Mouse (Mus musculus) forebrain, embryonic 14.5 days (tissue): ENCODE results near the gene Prdm12. TPM values are rescaled to one million over a fixed set of nuclear protein-coding genes. Genes with fewer than 3 reads are reported as not detected.
A peak's percentile ranks its signal among the peaks of the same experiment; 100 is the strongest.

ENCODE experiments used
- ATAC-seq: fragments of 200-750 bp; cut with Nextera tagmentation; 2 replicates; pipeline ENCODE4 v1.8.0; 2017; ENCODE audit warnings: mild to moderate bottlenecking, moderate library complexity
- DNase-seq: peaks from one replicate; pipeline ENCODE4 v3.0.0-alpha.2; 2015; ENCODE audit warnings: low spot score
- H3K27ac ChIP-seq: fragments of 300-500 bp; sonication (generic); 2 replicates; pipeline ENCODE4 v1.5.1; 2014; ENCODE audit warnings: low read depth, mild to moderate bottlenecking, control low read depth, low read length, moderate library complexity
- H3K27me3 ChIP-seq: fragments of 300-500 bp; sonication (generic); replicated peaks from 2 replicates; pipeline ENCODE4 v1.6.1; 2014; ENCODE audit warnings: low read length, control low read depth, mixed read lengths; ENCODE audit not compliant: control insufficient read depth, insufficient read depth
- H3K36me3 ChIP-seq: fragments of 300-500 bp; sonication (generic); 2 replicates; pipeline ENCODE4 v1.6.1; 2014; ENCODE audit warnings: low read length, control low read depth; ENCODE audit not compliant: control insufficient read depth, insufficient read depth
- H3K4me1 ChIP-seq: fragments of 300-500 bp; sonication (generic); 2 replicates; pipeline ENCODE4 v1.6.1; 2014; ENCODE audit warnings: antibody characterized with exemption, low read length, control low read depth; ENCODE audit not compliant: control insufficient read depth, insufficient read depth
- H3K4me2 ChIP-seq: fragments of 300-500 bp; sonication (generic); 2 replicates; pipeline ENCODE4 v1.6.1; 2014; ENCODE audit warnings: mild to moderate bottlenecking, control low read depth, low read length
- H3K4me3 ChIP-seq: fragments of 300-500 bp; sonication (generic); 2 replicates; pipeline ENCODE4 v1.5.1; 2014; ENCODE audit warnings: low read depth, low read length, control low read depth
- H3K9ac ChIP-seq: fragments of 300-500 bp; sonication (generic); 2 replicates; pipeline ENCODE4 v1.6.1; 2014; ENCODE audit warnings: mild to moderate bottlenecking, low read length, control low read depth, moderate library complexity
- H3K9me3 ChIP-seq: fragments of 300-500 bp; sonication (generic); replicated peaks from 2 replicates; pipeline ENCODE4 v1.6.1; 2016; ENCODE audit warnings: low read length, control low read depth, mixed read lengths; ENCODE audit not compliant: control insufficient read depth
- WGBS: fragments of 180-500 bp; shearing (Covaris S2); extraction: QIAGEN DNeasy Blood & Tissue Kit; methylation state at CpG from one replicate; pipeline ENCODE4 v1.1.7; 2014; 5-methylcytosine and 5-hydroxymethylcytosine counted together
- microRNA-seq: library from miRNA; unstranded; fragments of <30 nt; microRNA quantifications from one replicate; pipeline ENCODE4, GENCODE M21; 2016
- polyA plus RNA-seq: library from polyadenylated mRNA; unstranded; fragments of >200 nt; fragmentation: Nextera tagmentation; extraction: Ambion mirVana; gene quantifications from 2 replicates; pipeline ENCODE4 v1.2.1, GENCODE M21; 2014

Gene Prdm12
- polyA plus RNA-seq, 1 experiment from 2014 or later = 0.83 TPM

GRCm38 (mm10) chr2:31688074-31688925 lies 48.5 kb downstream of the Prdm12 start, which contains the start of gene Abl1:
Gene Abl1 (plus strand): TSS chr2:31688376.
- peak; percentile 100 for ATAC-seq
- peak; percentile 99 for DNase-seq
- Histone ChIP-seq H3K4me1 (peaks cover 20% of the 10 kb centered on the region), H3K27ac (peak within 1 kb of the TSS; percentile 93), H3K4me3 (peak within 1 kb of the TSS; percentile 85), H3K9ac (peak within 1 kb of the TSS; percentile 94), H3K27me3 (no peaks in the 10 kb centered on the region), H3K9me3 (no peaks in the 10 kb centered on the region), H3K4me2 (peak within 1 kb of the TSS; percentile 94), H3K36me3 (no peaks in the 10 kb centered on the region)
- under 1% methylated on average over 64 of the region's 64 CpGs for WGBS

- H3K36me3 ChIP-seq = no peaks in the 10 kb centered on the region
- H3K27me3 ChIP-seq = no peaks in the 10 kb centered on the region
- DNase-seq (no peak), ATAC-seq (no peak)
- WGBS = under 1% methylated on average over 12 of the region's 12 CpGs
- no peak overlapping the region for H3K27ac ChIP-seq
- peak overlapping the region; percentile 94 for H3K4me2 ChIP-seq
- H3K9ac ChIP-seq = peak overlapping the region; percentile 94
- H3K9me3 ChIP-seq = no peaks in the 10 kb centered on the region
- H3K4me1 ChIP-seq = peaks cover 20% of the 10 kb centered on the region
- H3K4me3 ChIP-seq = peak overlapping the region; percentile 85
These were observed 49.2 kb downstream of the Prdm12 start for GRCm38 (mm10) chr2:31689045-31689444.

DNA sequence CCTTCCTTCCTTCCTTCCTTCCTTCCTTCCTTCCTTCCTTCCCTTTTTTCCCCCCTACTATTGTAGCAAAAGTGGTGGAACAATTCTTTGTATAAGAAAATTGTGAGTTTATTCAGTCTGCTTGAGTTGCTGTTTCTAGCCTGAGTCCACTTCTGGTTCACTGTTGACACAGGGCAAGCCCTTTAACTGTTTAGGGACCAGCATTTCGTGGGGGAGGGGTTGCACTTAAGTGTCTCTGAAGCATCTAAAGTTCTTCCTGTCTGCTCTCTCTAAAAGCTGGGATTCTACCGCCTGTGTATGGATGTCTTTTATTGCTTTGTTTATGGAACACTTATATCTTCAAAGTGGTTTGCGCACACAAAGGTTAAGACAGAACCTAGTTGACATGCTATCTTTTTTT lies 50.2 kb downstream of the Prdm12 start:
- DNase-seq = no peak
- H3K9ac ChIP-seq = peak overlapping the region; percentile 94; the same call in 1 of the 2 replicates
- no peaks in the 10 kb centered on the region for H3K27me3 ChIP-seq
- H3K36me3 ChIP-seq = no peaks in the 10 kb centered on the region
- H3K9me3 ChIP-seq = no peaks in the 10 kb centered on the region
- H3K4me3 ChIP-seq = peak overlapping the region; percentile 85
- no peak overlapping the region for H3K27ac ChIP-seq
- peaks cover 20% of the 10 kb centered on the region for H3K4me1 ChIP-seq
- no peak for ATAC-seq
- H3K4me2 ChIP-seq = peak overlapping the region; percentile 94
- WGBS = 60% methylated on average over 3 of the region's 3 CpGs

DNA sequence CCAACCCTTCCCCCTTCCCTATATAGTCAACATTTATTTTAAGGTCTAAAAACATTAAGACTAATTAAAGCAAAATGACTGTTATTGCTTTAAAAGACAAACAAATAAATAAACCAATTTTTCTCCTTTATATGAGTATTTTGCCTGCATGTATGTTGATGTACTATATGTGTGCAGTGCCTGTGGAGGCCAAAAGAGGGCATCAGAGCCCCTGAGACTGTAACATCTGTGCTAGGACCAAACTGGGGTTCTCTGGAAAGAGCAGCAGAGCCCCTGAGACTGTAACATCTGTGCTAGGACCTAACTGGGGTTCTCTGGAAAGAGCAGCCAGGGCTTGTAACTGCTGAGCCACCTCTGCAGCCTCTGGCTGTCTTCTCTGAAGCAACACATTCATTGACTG lies 58.4 kb downstream of the Prdm12 start:
- ATAC-seq (no peak), DNase-seq (no peak)
- no peak overlapping the region for H3K4me2 ChIP-seq
- H3K9me3 ChIP-seq = no peaks in the 10 kb centered on the region
- H3K9ac ChIP-seq = no peak overlapping the region
- H3K27ac ChIP-seq = no peak overlapping the region
- no peak overlapping the region for H3K4me3 ChIP-seq
- peaks cover 17% of the 10 kb centered on the region for H3K36me3 ChIP-seq
- no peaks in the 10 kb centered on the region for H3K27me3 ChIP-seq
- H3K4me1 ChIP-seq = no peaks in the 10 kb centered on the region

DNA sequence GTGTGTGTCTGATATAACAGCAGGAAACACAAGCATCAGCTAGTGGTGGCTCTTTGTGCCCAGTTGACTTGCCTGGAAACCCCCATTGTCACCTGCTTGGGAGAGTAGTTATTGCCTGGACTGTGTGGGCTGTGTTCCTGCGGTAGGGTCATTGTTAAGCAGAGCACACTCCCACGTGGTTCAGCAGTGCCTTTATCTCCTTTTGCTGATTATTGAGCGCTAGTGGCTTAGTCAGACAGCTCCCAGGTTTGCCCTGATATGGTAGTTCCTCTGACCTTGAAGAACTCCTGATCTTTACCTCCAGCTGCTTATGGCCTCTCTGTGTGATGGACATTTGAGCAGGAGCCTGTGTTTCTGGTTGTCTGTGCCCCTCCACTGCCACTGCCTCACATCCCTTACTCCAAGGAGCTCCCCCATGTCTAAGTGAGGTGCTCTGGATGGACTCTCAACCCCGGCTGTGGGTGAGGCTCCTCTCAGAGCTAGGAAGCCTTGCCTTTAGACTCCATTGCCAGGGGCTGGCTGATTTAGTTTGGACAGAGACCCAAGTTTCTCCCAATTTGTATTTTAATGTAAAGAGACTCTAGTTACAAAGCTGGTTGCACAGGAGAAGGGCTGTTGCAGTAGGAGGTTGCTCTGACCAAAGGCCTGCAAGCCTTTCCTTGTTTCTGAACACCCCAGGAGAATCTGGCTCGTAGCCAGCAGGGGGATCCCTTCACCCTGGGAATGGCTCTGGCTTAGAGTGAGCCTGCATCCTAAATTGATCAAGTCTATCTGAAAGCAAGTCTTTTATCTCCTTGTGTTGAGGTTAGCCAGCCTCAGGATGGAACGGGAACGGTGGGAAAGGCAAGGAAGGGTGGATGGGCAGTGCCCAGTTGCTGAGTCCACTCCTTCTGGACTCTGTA lies 61.0 kb downstream of the Prdm12 start:
- Histone ChIP-seq H3K27ac (no peak overlapping the region), H3K27me3 (no peaks in the 10 kb centered on the region), H3K4me3 (no peak overlapping the region), H3K36me3 (peaks cover 15% of the 10 kb centered on the region), H3K4me1 (no peaks in the 10 kb centered on the region), H3K9me3 (no peaks in the 10 kb centered on the region), H3K9ac (no peak overlapping the region), H3K4me2 (no peak overlapping the region)
- ATAC-seq (no peak), DNase-seq (peak; percentile 44)
- 49% methylated on average over 7 of the region's 7 CpGs for WGBS

DNA sequence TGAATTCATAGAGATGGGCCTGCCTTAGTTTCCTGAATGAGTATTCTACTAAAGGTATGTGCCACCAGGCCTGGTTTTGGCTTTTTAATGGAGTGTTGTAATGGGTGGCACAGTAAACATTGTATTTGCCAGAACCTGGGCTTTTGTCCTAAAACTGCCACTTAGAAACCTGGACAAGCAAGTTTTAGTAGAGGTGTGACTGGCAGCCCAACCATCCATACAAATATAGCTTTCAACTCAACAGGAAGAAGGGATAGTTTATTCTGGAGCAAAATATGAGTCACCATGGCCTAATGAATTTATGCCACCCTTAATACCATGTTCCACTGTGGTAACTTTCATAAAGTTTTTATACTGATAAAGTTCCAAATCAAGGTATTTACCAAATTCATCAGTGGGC lies 63.4 kb downstream of the Prdm12 start:
- Histone ChIP-seq H3K9me3 (no peaks in the 10 kb centered on the region), H3K27ac (no peak overlapping the region), H3K4me2 (no peak overlapping the region), H3K27me3 (no peaks in the 10 kb centered on the region), H3K9ac (no peak overlapping the region), H3K4me1 (no peaks in the 10 kb centered on the region), H3K4me3 (no peak overlapping the region), H3K36me3 (peaks cover 5% of the 10 kb centered on the region; the same call in 1 of the 2 replicates)
- no peak for ATAC-seq
- no peak for DNase-seq

Small RNA genes lying within 50 kb of the gene (microRNA-seq; reads per million reads assigned to microRNA genes)
- gene Mir6998 = 1.6 reads per million, percentile 6 among the genes with 10 or more reads in this experiment

Other genes with a start within 250 kb of the Prdm12 start
- 6.3 and 6.9 TPM in 2 replicates for gene Ass1, start 169.8 kb upstream of the Prdm12 start, polyA plus RNA-seq
- 51.2 and 56.6 TPM in 2 replicates for gene Fubp3, start 67.4 kb upstream of the Prdm12 start, polyA plus RNA-seq
- 32.0 and 33.4 TPM in 2 replicates for gene Exosc2, start 30.7 kb downstream of the Prdm12 start, polyA plus RNA-seq
- 19.6 and 22.9 TPM in 2 replicates for gene Abl1, start 48.3 kb downstream of the Prdm12 start, polyA plus RNA-seq
- 0.11 and 0.19 TPM in 2 replicates for gene Qrfp, start 170.5 kb downstream of the Prdm12 start, polyA plus RNA-seq
- 3.0 and 3.3 TPM in 2 replicates for gene Fibcd1, start 206.0 kb downstream of the Prdm12 start, polyA plus RNA-seq
- gene Lamc3, start 247.3 kb downstream of the Prdm12 start, polyA plus RNA-seq = 2.9 and 4.3 TPM in 2 replicates